Mouse (Mus musculus) lung, embryonic 14.5 days (tissue): ENCODE results near the gene Zfp985. TPM values are rescaled to one million over a fixed set of nuclear protein-coding genes. Genes with fewer than 3 reads are reported as not detected.
"Not testable (repeated sequence)": the region's sequence is repeated elsewhere in the genome, so short reads cannot be mapped to it uniquely, and the experiment has no call there.

ENCODE experiments used
- ATAC-seq: fragments of 200-750 bp; cut with Nextera tagmentation; 2 replicates; pipeline ENCODE4 v1.8.0; 2017; ENCODE audit warnings: mild to moderate bottlenecking, moderate TSS enrichment, moderate library complexity; ENCODE audit not compliant: insufficient read depth
- DNase-seq: peaks from one replicate; pipeline ENCODE4 v3.0.0-alpha.2; 2015
- H3K27ac ChIP-seq: fragments of 300-500 bp; sonication (generic); 2 replicates; pipeline ENCODE4 v1.5.1; 2014; ENCODE audit warnings: low read depth, mild to moderate bottlenecking, moderate library complexity
- H3K27me3 ChIP-seq: fragments of 300-500 bp; sonication (generic); 2 replicates; pipeline ENCODE4 v1.6.1; 2014; ENCODE audit warnings: low read length, control low read depth; ENCODE audit not compliant: insufficient read depth
- H3K36me3 ChIP-seq: fragments of 300-500 bp; sonication (generic); 2 replicates; pipeline ENCODE4 v1.6.1; 2014; ENCODE audit warnings: control low read depth; ENCODE audit not compliant: insufficient read depth
- H3K4me1 ChIP-seq: fragments of 300-500 bp; sonication (generic); 2 replicates; pipeline ENCODE4 v1.6.1; 2014; ENCODE audit warnings: antibody characterized with exemption, control low read depth; ENCODE audit not compliant: insufficient read depth
- H3K4me2 ChIP-seq: fragments of 300-500 bp; sonication (generic); 2 replicates; pipeline ENCODE4 v1.6.1; 2014; ENCODE audit warnings: mild to moderate bottlenecking
- H3K4me3 ChIP-seq: fragments of 300-500 bp; sonication (generic); 2 replicates; pipeline ENCODE4 v1.5.1; 2014; ENCODE audit warnings: low read depth, low read length
- H3K9ac ChIP-seq: fragments of 300-500 bp; sonication (generic); 2 replicates; pipeline ENCODE4 v1.6.1; 2014
- H3K9me3 ChIP-seq: fragments of 300-500 bp; sonication (generic); 2 replicates; pipeline ENCODE4 v1.6.1; 2016; ENCODE audit warnings: low read depth, low read length, control low read depth
- CTCF ChIP-seq: IDR thresholded peaks from 2 replicates; pipeline ENCODE4 v1.5.1; 2016; ENCODE audit warnings: antibody characterized with exemption, low read depth
- WGBS: fragments of 180-500 bp; shearing (Covaris S2); extraction: QIAGEN DNeasy Blood & Tissue Kit; methylation state at CpG from one replicate; pipeline ENCODE4 v1.1.7; 2014; 5-methylcytosine and 5-hydroxymethylcytosine counted together
- polyA plus RNA-seq: library from polyadenylated mRNA; unstranded; fragments of >200 nt; fragmentation: Nextera tagmentation; extraction: Ambion mirVana; gene quantifications from 2 replicates; pipeline ENCODE4 v1.2.1, GENCODE M21; 2014

The Zfp985 gene
- polyA plus RNA-seq, 1 experiment from 2014 or later: 0.46 TPM

DNA sequence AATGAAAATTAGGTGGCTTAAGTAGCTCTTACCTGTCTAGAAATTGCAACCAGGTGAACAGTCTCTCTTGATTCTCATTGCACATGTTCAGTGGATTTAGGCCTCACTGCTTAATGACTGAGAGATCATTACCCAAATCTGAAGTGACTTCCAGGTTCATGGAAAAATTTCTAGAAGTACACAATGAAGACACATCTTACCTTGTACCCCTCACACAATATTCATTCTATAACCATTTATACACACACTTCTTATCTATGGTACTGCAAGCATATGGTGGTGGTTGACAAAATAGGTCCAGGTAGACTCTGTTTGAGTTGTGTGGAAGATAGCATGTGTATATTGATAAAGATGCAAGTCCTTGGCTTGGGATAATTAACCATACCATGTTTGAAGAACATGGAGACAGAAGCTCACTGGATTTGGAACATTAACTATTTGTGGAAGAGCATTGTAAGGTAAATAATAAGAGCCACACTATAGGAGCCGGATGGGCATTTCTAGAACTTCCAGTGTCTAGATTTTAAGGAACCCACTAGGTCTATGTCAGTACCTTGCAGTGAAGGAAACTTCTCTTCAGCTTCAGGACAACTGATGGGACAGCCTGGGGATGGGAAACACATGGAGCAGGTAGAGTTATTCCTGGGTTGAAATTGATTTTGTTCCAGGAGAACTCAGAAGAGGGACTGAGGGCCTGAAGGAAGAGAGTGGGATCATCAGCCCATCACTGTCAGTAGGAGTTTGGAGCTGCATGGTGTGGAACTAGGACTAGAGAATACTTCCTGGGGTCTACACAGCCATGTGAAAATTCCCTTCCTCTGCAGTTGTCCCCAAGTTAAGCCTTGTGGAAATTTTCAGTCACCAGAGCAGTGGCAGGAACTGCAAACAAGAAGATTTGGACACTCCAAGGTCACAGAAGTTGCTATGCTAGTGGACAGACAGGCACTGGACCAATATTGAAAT, 33.7 kb downstream of the Zfp985 start:
- TF ChIP-seq CTCF: no peak
- no peak for ATAC-seq
- 61% methylated on average over 1 of the region's 1 CpGs for WGBS

DNA sequence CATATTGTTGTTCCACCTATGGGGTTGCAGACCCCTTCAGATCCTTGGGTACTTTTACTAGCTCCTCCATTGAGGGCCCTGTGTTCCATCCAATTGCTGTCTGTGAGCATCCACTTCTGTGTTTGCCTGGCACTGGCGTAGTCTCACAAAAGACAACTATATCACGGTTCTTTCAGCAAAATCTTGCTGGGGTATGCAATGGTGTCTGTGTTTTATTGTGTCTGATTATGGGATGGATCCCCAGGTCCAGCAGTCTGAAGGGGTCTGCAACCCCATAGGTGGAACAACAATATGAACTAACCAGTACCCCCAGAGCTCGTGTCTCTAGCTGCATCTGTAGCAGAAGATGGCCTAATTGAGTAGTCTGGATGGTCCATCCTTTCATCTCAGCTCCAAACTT, 41.6 kb downstream of the Zfp985 start:
- H3K27ac ChIP-seq, H3K4me2 ChIP-seq, H3K36me3 ChIP-seq, H3K27me3 ChIP-seq, H3K4me3 ChIP-seq, H3K4me1 ChIP-seq, DNase-seq, ATAC-seq, H3K9ac ChIP-seq: not testable (repeated sequence)
- H3K9me3 ChIP-seq: peaks cover 21% of the 10 kb centered on the region; the same call in 1 of the 2 replicates
- WGBS: 76% methylated on average over 3 of the region's 3 CpGs

More for the DNA sequence above, 33.7 kb downstream of the Zfp985 start:
- Histone ChIP-seq H3K4me2 (no peak overlapping the region), H3K27ac (no peak overlapping the region), H3K4me1 (no peaks in the 10 kb centered on the region), H3K27me3 (no peaks in the 10 kb centered on the region), H3K9me3 (peaks cover 30% of the 10 kb centered on the region; the same call in 1 of the 2 replicates), H3K36me3 (no peaks in the 10 kb centered on the region), H3K4me3 (no peak overlapping the region), H3K9ac (no peak overlapping the region)
- no peak for DNase-seq

DNA sequence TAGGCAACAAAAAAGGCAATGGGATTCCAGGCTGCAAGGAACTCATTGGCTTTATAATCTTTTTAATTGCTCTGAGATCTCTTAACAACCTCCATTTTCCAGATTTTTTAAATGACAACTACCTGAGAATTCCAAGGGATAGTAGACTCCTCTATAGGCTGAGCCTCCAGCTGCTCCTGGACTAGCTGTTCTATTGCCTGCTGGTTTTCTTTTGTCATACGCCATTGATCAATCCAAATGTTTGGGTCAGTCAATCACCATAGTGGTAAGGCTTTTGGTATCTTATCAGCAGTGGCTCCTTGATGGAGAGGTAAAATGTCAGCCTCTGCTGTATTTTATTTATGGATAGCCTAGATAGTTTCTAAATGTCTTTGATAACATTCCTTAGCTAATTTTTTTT, 44.6 kb downstream of the Zfp985 start:
- WGBS: 51% methylated on average over 1 of the region's 1 CpGs

DNA sequence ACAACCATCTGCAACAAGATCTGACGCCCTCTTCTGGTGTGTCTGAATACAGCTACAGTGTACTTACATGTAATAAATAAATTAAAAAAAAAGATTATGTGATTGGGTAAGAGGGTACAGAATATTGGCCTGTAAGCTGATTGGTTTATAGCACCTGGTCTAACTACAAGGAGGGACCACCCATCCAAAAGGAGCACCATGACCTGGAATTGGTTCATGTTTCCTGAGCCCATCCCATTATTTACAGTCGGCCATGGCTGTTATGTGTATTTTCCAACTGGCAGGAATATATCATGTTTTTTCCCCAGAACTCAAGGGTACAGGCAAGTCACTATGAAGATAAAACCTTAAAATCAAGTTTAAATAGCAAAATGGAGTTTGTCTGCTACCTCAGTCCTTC, 45.8 kb downstream of the Zfp985 start:
- 59% methylated on average over 2 of the region's 2 CpGs for WGBS
- DNase-seq: no peak

More for the DNA sequence above, 44.6 kb downstream of the Zfp985 start:
- DNase-seq: no peak
- Histone ChIP-seq H3K4me3 (no peak overlapping the region), H3K4me2 (no peak overlapping the region), H3K9me3 (peaks cover 21% of the 10 kb centered on the region; the same call in 1 of the 2 replicates), H3K27me3 (no peaks in the 10 kb centered on the region), H3K27ac (no peak overlapping the region), H3K4me1 (no peaks in the 10 kb centered on the region), H3K9ac (no peak overlapping the region), H3K36me3 (no peaks in the 10 kb centered on the region)
- TF ChIP-seq CTCF: no peak
- no peak for ATAC-seq

DNA sequence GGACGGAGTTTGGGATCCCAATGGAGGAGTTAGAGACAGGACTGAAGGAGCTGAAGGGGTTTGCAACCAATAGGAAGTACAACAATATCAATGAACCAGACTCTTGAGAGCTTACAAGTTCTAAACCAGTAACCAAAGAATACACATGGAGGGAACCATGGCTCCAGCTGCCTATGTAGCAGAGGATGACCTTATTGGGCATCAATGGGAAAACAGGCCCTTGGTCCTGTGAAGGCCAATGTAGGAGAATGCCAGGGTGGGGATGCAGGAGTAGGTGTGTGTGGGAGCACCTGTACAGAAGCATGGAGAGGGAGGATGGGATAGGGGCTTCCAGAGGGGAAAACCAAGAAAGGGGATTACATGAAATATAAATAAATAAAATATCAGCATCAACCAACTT, 48.8 kb downstream of the Zfp985 start:
- H3K9ac ChIP-seq: no peak overlapping the region
- H3K36me3 ChIP-seq: no peaks in the 10 kb centered on the region
- H3K4me1 ChIP-seq: no peaks in the 10 kb centered on the region
- 32% methylated on average over 1 of the region's 1 CpGs for WGBS
- no peak overlapping the region for H3K4me3 ChIP-seq
- no peak for TF ChIP-seq CTCF
- no peak for ATAC-seq
- H3K27ac ChIP-seq: no peak overlapping the region
- H3K9me3 ChIP-seq: peaks cover 17% of the 10 kb centered on the region; the same call in 1 of the 2 replicates
- DNase-seq: no peak
- no peak overlapping the region for H3K4me2 ChIP-seq
- H3K27me3 ChIP-seq: no peaks in the 10 kb centered on the region

More for the DNA sequence above, 45.8 kb downstream of the Zfp985 start:
- ATAC-seq: no peak
- no peak for TF ChIP-seq CTCF
- no peaks in the 10 kb centered on the region for H3K27me3 ChIP-seq
- no peak overlapping the region for H3K27ac ChIP-seq
- H3K4me1 ChIP-seq: no peaks in the 10 kb centered on the region
- H3K36me3 ChIP-seq: no peaks in the 10 kb centered on the region
- H3K9me3 ChIP-seq: peaks cover 21% of the 10 kb centered on the region; the same call in 1 of the 2 replicates
- no peak overlapping the region for H3K4me3 ChIP-seq
- H3K4me2 ChIP-seq: no peak overlapping the region
- no peak overlapping the region for H3K9ac ChIP-seq

DNA sequence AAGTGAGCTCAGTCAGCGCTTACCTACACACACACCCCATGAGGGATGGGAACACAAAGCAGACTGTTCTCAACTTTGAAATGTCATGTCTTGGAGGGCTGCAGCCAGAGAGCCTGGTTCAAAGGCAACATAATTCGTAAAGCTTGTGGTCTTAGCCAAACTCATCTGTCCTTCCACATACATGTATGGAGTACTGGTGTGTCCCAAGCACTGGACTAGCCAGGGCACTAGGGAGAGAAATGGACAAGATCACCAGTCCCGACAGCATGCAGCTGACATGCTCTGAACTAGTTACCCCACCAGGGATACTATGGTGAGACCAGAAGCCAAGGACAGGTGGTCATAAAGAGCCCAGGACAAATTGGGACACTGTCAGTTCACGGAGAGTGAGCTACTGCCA, 50.7 kb downstream of the Zfp985 start:
- DNase-seq (no peak), ATAC-seq (no peak)
- H3K27ac ChIP-seq: no peak overlapping the region
- H3K36me3 ChIP-seq: no peaks in the 10 kb centered on the region
- peaks cover 9% of the 10 kb centered on the region; the same call in 1 of the 2 replicates for H3K9me3 ChIP-seq
- no peak overlapping the region for H3K9ac ChIP-seq
- no peaks in the 10 kb centered on the region for H3K27me3 ChIP-seq
- H3K4me2 ChIP-seq: no peak overlapping the region
- no peaks in the 10 kb centered on the region for H3K4me1 ChIP-seq
- H3K4me3 ChIP-seq: no peak overlapping the region
- no peak for TF ChIP-seq CTCF
- 78% methylated on average over 4 of the region's 4 CpGs for WGBS

DNA sequence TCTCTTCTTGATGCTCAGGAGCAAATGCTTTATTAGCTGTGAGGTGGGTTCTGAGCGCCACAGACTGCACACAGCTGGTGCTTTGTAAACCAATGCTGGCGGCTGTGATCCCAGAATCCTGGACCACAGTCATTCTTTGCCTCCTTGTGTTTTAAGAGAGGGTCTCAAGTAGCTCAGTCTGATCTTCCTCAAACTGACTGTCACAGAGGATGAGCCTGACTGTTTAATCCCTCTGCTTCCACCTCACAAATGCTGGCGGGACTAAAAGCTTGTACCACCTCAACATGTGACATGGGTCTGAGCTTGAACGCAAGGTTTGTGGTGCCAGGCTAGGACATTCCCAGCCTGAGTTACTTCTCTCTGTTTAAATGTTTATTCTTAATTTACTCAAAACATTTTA, 52.4 kb downstream of the Zfp985 start:
- no peak overlapping the region for H3K9ac ChIP-seq
- DNase-seq (no peak), ATAC-seq (no peak)
- TF ChIP-seq CTCF: no peak
- H3K27me3 ChIP-seq: no peaks in the 10 kb centered on the region
- 72% methylated on average over 4 of the region's 4 CpGs for WGBS
- no peak overlapping the region for H3K4me2 ChIP-seq
- no peaks in the 10 kb centered on the region for H3K4me1 ChIP-seq
- H3K36me3 ChIP-seq: no peaks in the 10 kb centered on the region
- no peak overlapping the region for H3K4me3 ChIP-seq
- H3K9me3 ChIP-seq: 0 out of 2 replicates have a peak, but pooled peaks cover 3% of the 10 kb centered on the region
- H3K27ac ChIP-seq: no peak overlapping the region

DNA sequence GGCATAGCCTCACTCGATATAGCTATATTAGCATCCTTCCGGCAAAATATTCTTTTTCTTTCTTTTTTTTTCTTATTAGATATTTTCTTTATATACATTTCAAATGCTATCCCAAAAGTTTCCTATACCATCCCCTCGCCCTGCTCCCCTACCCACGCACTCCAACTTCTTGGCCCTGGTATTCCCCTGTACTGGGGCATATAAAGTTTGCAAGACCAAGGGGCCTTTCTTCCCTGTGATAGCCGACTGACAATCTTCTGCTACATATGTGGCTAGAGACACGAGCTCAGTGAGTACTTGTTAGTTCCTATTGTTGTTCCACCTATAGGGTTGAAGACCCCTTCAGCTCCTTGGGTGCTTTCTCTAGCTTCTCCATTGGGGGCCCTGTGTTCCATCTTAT, 53.4 kb downstream of the Zfp985 start:
- H3K4me2 ChIP-seq, H3K27ac ChIP-seq, H3K27me3 ChIP-seq, DNase-seq, H3K4me1 ChIP-seq, ATAC-seq, H3K9ac ChIP-seq, H3K9me3 ChIP-seq, H3K36me3 ChIP-seq, H3K4me3 ChIP-seq: not testable (repeated sequence)
- WGBS: 82% methylated on average over 6 of the region's 6 CpGs

DNA sequence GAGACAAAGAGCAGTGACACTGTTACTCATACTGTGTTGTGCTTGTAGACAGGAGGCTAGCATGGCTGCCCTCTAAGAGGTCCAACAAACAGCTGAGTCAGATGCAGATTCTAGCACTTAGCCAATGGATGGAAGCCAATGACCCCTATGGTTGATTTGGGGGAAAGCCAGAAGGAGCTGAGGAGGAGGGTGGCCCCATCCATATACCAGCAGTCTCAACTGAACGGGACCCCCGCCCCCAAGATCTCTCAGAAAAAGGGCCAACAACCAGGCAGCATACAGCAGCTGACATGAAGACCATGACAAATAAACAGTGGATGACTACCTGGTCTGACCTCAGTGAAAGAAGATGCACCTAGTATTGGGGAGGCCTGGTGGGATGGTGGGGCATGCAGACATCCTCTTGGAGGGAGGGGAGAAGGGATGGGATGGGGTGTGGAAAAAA, 80.8 kb downstream of the Zfp985 start:
- ATAC-seq: not testable (repeated sequence)
- no CpG with 5 or more reads among the region's 2 CpGs for WGBS

More for the DNA sequence above, 80.8 kb downstream of the Zfp985 start:
- H3K27ac ChIP-seq, H3K9me3 ChIP-seq, H3K27me3 ChIP-seq, DNase-seq, H3K9ac ChIP-seq, H3K4me1 ChIP-seq, H3K4me2 ChIP-seq, H3K36me3 ChIP-seq, H3K4me3 ChIP-seq: not testable (repeated sequence)
